Mouse (Mus musculus): ENCODE data around the gene Fnip1. TPM values are rescaled to one million over a fixed set of nuclear protein-coding genes. Genes with fewer than 3 reads are reported as not detected.
A peak's percentile ranks its signal among the peaks of the same experiment; 100 is the strongest.
"Not testable (repeated sequence)": the region's sequence is repeated elsewhere in the genome, so short reads cannot be mapped to it uniquely, and the experiment has no call there.

The Fnip1 gene
- 2.7 and 3.2 TPM in 2 replicates for polyA plus RNA-seq (2012; rRNA removed)

DNA sequence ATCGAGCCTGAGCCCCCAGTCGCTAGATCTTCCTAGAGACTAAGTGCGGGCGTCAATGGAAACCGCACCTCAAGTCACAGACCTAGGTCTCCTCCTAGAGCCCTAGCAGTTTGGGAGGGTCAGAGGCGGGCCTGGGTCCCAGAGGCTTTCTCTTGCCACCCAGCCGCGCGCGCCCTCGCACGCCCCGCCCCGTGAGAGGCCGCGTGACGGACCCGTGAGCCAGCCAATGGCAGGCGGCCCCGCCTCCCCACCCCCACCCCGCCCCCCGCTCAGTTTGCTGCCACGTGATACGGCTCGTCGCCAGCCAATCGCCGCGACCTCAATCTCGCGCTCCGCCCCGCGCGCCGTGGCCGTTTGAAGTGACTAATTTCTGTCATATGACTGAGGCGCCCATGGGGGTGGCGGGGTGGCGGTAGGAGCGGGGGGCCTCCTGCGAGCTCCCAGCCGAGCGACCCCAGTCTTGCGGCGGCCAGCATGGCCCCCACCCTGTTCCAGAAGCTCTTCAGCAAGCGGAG is at the start of gene Fnip1:
TSS of gene Fnip1 (plus strand) at position 377 of the 515 bp plus-strand sequence.
- no peaks in the 10 kb centered on the region for H3K36me3 ChIP-seq (ENCODE audit: control insufficient read depth, insufficient read depth, low read length)
- peak; percentile 92 for DNase-seq
- H3K4me3 ChIP-seq (ENCODE audit: control insufficient read depth, insufficient read depth, low read length), result peak within 1 kb of the TSS; percentile 78
- peaks cover 4% of the 10 kb centered on the region; the same call in 1 of the 2 replicates for H3K4me1 ChIP-seq (replicated peaks; ENCODE audit: control insufficient read depth, insufficient read depth, low read length)
- H3K27ac ChIP-seq (ENCODE audit: control insufficient read depth, insufficient read depth, low read length), result peak within 1 kb of the TSS; percentile 57
- TF ChIP-seq POLR2A (IDR thresholded peaks at IDR 0.05; ENCODE audit: control insufficient read depth, extremely low read depth, insufficient read depth, low read length, poor library complexity), result 0 out of 2 replicates have a peak, but pooled peaks have one; percentile 29
- no peak for TF ChIP-seq CTCF (IDR thresholded peaks at IDR 0.05; ENCODE audit: borderline replicate concordance, control insufficient read depth, extremely low read depth, insufficient read depth, low read length, poor library complexity)
- H3K27me3 ChIP-seq (ENCODE audit: control insufficient read depth, insufficient read depth, low read length), result no peaks in the 10 kb centered on the region
- under 1% methylated on average over 40 of the region's 47 CpGs for WGBS

- Histone ChIP-seq H3K4me1 (replicated peaks; ENCODE audit: control insufficient read depth, insufficient read depth, low read length) (no peaks in the 10 kb centered on the region), H3K36me3 (ENCODE audit: control insufficient read depth, insufficient read depth, low read length) (no peaks in the 10 kb centered on the region), H3K4me3 (ENCODE audit: control insufficient read depth, insufficient read depth, low read length) (no peak overlapping the region), H3K27me3 (ENCODE audit: control insufficient read depth, insufficient read depth, low read length) (no peaks in the 10 kb centered on the region), H3K27ac (ENCODE audit: control insufficient read depth, insufficient read depth, low read length) (no peak overlapping the region)
- no peak for DNase-seq
- WGBS, result 33% methylated on average over 8 of the region's 8 CpGs
- TF ChIP-seq CTCF (IDR thresholded peaks at IDR 0.05; ENCODE audit: borderline replicate concordance, control insufficient read depth, extremely low read depth, insufficient read depth, low read length, poor library complexity), result no peak
- TF ChIP-seq POLR2A (IDR thresholded peaks at IDR 0.05; ENCODE audit: control insufficient read depth, extremely low read depth, insufficient read depth, low read length, poor library complexity), result no peak
Observed at GRCm38 (mm10) chr11:54390386-54390785, 47.6 kb upstream of the Fnip1 start.

DNA sequence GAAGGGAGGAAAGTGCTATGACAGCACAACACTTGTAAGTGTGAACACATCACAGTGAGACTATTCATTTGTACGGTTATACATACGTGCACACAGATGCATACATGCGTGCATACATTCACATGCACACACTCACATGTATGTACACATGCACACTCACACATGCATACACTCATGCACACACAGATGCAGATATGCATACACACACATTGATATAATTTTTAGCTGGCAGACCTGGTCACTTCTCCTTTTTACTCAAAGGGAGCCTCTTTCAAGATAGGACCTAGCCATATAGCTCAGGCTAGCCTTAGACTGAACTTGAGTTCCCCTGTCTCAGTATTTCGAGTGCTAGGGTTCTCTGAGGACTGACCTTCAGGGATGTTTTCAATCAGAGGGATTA is 46.7 kb upstream of the Fnip1 start:
- 87% methylated on average over 4 of the region's 4 CpGs for WGBS
- no peak for DNase-seq
- H3K27ac ChIP-seq (ENCODE audit: control insufficient read depth, insufficient read depth, low read length), result no peak overlapping the region
- no peak overlapping the region for H3K4me3 ChIP-seq (ENCODE audit: control insufficient read depth, insufficient read depth, low read length)
- TF ChIP-seq POLR2A (IDR thresholded peaks at IDR 0.05; ENCODE audit: control insufficient read depth, extremely low read depth, insufficient read depth, low read length, poor library complexity) (no peak), CTCF (IDR thresholded peaks at IDR 0.05; ENCODE audit: borderline replicate concordance, control insufficient read depth, extremely low read depth, insufficient read depth, low read length, poor library complexity) (no peak)
- H3K4me1 ChIP-seq (replicated peaks; ENCODE audit: control insufficient read depth, insufficient read depth, low read length), result no peaks in the 10 kb centered on the region
- no peaks in the 10 kb centered on the region for H3K27me3 ChIP-seq (ENCODE audit: control insufficient read depth, insufficient read depth, low read length)
- H3K36me3 ChIP-seq (ENCODE audit: control insufficient read depth, insufficient read depth, low read length), result no peaks in the 10 kb centered on the region

- no peak for TF ChIP-seq CTCF (IDR thresholded peaks at IDR 0.05; ENCODE audit: borderline replicate concordance, control insufficient read depth, extremely low read depth, insufficient read depth, low read length, poor library complexity)
- no peak for TF ChIP-seq POLR2A (IDR thresholded peaks at IDR 0.05; ENCODE audit: control insufficient read depth, extremely low read depth, insufficient read depth, low read length, poor library complexity)
- Histone ChIP-seq H3K4me1 (replicated peaks; ENCODE audit: control insufficient read depth, insufficient read depth, low read length) (no peaks in the 10 kb centered on the region), H3K27me3 (ENCODE audit: control insufficient read depth, insufficient read depth, low read length) (no peaks in the 10 kb centered on the region), H3K27ac (ENCODE audit: control insufficient read depth, insufficient read depth, low read length) (no peak overlapping the region), H3K4me3 (ENCODE audit: control insufficient read depth, insufficient read depth, low read length) (no peak overlapping the region), H3K36me3 (ENCODE audit: control insufficient read depth, insufficient read depth, low read length) (no peaks in the 10 kb centered on the region)
- DNase-seq, result no peak
- 86% methylated on average over 1 of the region's 1 CpGs for WGBS
Observed at GRCm38 (mm10) chr11:54396686-54397085, 41.3 kb upstream of the Fnip1 start.

GRCm38 (mm10) chr11:54398058-54398457 is 39.9 kb upstream of the Fnip1 start:
- no peak for DNase-seq
- Histone ChIP-seq H3K27me3 (ENCODE audit: control insufficient read depth, insufficient read depth, low read length) (no peaks in the 10 kb centered on the region), H3K36me3 (ENCODE audit: control insufficient read depth, insufficient read depth, low read length) (no peaks in the 10 kb centered on the region), H3K4me3 (ENCODE audit: control insufficient read depth, insufficient read depth, low read length) (no peak overlapping the region), H3K4me1 (replicated peaks; ENCODE audit: control insufficient read depth, insufficient read depth, low read length) (no peaks in the 10 kb centered on the region), H3K27ac (ENCODE audit: control insufficient read depth, insufficient read depth, low read length) (no peak overlapping the region)
- 96% methylated on average over 4 of the region's 4 CpGs for WGBS
- no peak for TF ChIP-seq CTCF (IDR thresholded peaks at IDR 0.05; ENCODE audit: borderline replicate concordance, control insufficient read depth, extremely low read depth, insufficient read depth, low read length, poor library complexity)
- no peak for TF ChIP-seq POLR2A (IDR thresholded peaks at IDR 0.05; ENCODE audit: control insufficient read depth, extremely low read depth, insufficient read depth, low read length, poor library complexity)

DNA sequence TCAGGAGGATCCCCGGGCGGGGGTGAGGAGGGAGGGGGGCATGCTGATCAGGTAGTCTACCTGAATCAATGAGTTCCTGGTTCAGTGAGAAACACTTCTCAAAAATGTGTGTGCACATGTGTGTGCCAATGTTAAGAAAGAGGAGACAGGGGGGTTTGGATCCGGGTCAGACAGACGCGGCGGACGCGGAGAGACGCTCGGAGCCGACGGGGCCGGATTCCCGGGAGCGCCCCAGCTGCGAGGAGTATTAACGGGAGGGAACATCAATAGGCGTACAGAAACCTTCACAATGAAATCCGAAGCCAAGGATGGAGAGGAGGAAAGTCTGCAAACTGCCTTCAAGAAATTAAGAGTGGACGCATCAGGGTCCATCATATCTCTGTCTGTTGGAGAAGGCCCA is 37.2 kb upstream of the Fnip1 start:
- H3K27me3 ChIP-seq (ENCODE audit: control insufficient read depth, insufficient read depth, low read length); H3K4me3 ChIP-seq (ENCODE audit: control insufficient read depth, insufficient read depth, low read length); H3K36me3 ChIP-seq (ENCODE audit: control insufficient read depth, insufficient read depth, low read length); DNase-seq; H3K4me1 ChIP-seq (replicated peaks; ENCODE audit: control insufficient read depth, insufficient read depth, low read length); H3K27ac ChIP-seq (ENCODE audit: control insufficient read depth, insufficient read depth, low read length): not testable (repeated sequence)
- WGBS, result 97% methylated on average over 20 of the region's 20 CpGs

DNA sequence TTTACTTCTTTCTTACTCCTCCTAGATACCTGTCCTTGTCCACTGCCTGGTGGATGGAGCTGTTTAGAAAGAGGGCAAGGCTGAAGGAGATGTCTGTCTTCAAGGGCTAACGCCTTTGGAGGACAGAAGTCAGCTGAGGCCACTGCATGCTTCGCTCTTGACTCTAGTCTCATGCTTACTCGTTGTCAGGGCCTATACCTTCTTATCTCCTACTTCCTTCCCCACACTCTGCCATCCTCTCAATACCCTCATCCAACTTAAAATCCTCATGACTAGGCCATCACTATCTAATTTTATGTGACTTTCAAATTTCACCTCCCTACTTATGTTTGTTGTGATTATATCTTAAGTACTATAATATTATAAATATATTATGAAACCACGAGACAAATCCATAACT is 33.1 kb upstream of the Fnip1 start:
- TF ChIP-seq POLR2A (IDR thresholded peaks at IDR 0.05; ENCODE audit: control insufficient read depth, extremely low read depth, insufficient read depth, low read length, poor library complexity), result no peak
- no peak for TF ChIP-seq CTCF (IDR thresholded peaks at IDR 0.05; ENCODE audit: borderline replicate concordance, control insufficient read depth, extremely low read depth, insufficient read depth, low read length, poor library complexity)
- Histone ChIP-seq H3K4me1 (replicated peaks; ENCODE audit: control insufficient read depth, insufficient read depth, low read length) (no peaks in the 10 kb centered on the region), H3K27ac (ENCODE audit: control insufficient read depth, insufficient read depth, low read length) (no peak overlapping the region), H3K36me3 (ENCODE audit: control insufficient read depth, insufficient read depth, low read length) (no peaks in the 10 kb centered on the region), H3K4me3 (ENCODE audit: control insufficient read depth, insufficient read depth, low read length) (no peak overlapping the region), H3K27me3 (ENCODE audit: control insufficient read depth, insufficient read depth, low read length) (no peaks in the 10 kb centered on the region)
- 90% methylated on average over 4 of the region's 4 CpGs for WGBS
- no peak for DNase-seq

Measured in thymus, adult 2 months (tissue).